Mouse (Mus musculus) mouse trophoblast stem cell (cell line): ENCODE measurements around the gene Kncn.

Experiments used
- in situ Hi-C, 2 experiments: fragments of 300-500 bp; cut with MseI, MboI; formaldehyde crosslinking; loops; 2 replicates in 1 of 2; 3 replicates in 1 of 2; pipeline ENCODE4 v1.15.1; 2025

Gene Kncn

DNA sequence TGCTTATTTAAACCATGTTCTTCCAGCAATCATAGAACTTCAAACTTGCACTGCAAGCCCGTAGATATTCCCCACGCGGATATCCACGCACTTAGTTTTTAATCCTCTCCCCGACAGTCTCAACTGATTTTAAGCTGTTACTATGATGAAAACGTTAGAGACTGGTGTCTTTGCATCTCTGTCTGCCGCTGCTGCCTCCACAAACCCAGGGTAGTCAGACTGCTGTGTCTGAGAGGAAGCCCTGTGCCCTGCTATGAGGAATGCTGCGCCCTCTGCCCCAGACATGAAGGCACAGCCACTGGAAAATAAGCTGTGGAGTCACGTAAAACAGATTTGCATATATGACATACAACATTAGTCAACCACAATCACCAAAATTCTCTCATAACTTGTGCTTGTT, 5.4 kb upstream of the Kncn start:
- in situ Hi-C loops: no loop called here

DNA sequence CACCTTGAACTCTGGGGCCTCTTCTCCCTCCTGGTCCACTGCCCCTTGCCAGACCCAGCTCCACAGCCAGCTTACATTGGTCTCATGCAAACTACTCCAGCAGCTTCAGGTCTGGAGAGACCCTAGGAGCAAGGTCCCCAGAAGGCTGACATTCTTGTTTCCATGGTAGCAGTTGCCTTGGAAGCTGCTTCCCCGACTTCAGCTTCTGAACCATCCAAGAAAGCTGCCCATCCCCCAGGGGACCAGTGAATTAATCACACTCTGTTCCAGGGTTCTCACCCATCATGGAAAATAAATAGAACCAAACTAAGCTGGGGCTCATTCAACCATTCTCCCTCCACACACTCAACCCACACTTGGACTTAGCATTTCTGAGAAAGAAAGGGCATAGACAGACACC, 3.0 kb upstream of the Kncn start:
- in situ Hi-C loops: no loop called here

DNA sequence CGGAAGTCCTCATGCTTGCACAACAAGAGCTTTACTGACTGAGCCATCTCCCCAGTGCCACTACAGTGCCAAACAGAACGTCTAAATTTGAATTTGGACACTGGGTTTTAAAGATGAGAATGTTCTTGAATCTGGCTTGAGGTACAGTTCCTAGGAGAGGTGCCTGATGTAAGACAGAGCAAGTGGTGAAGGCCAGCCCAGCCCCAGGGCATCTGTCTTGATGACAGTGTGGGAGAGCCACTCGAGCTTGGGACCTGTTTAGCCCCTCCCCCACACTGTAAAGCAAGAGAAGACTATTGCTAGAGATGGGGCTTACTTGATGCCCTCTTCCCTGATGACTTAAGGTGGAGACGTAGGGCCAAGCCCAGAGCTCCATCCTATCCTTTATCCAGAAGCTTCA, 2.0 kb upstream of the Kncn start:
- in situ Hi-C loops: no loop called here

DNA sequence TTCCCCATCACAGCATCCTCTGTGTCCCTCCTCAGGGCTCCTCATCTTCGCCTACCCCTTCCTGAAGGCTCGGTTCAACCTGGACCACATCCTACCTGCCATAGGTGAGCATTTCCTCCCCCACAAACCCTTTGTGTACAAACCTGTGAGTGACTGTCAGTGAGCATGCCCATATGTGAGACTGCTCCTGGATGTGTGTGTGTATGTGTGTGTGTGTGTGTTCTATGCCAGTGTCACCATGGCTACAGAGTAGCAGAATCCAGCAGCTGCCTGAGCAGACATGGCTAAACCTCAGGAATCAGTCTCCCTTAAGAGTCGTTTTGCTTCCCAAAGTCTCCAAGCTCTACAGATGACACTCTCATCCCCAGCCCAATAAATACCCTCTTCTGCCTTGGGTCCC, 1.6 kb downstream of the Kncn start:
- in situ Hi-C loops: no loop called here

DNA sequence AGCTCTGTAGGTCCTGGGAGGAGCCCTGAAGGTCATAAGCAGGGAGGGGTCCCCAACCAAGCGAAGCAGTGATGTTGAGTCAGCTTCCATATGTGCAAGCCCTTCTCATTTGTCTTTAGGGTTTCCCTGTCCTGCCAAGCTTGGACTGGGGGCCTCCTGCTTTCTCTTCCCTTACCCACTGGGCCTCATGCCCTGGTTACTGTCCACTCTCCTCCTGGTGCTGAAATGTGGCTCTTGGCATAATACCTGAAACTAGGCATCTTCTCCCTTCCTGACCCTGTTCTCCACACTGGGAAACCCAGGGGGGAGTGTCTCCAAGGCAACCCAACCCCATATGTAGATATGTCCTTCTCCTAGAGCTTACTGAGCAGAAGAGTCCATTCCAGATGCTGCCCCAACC, 2.7 kb downstream of the Kncn start:
- in situ Hi-C loops: no loop called here

DNA sequence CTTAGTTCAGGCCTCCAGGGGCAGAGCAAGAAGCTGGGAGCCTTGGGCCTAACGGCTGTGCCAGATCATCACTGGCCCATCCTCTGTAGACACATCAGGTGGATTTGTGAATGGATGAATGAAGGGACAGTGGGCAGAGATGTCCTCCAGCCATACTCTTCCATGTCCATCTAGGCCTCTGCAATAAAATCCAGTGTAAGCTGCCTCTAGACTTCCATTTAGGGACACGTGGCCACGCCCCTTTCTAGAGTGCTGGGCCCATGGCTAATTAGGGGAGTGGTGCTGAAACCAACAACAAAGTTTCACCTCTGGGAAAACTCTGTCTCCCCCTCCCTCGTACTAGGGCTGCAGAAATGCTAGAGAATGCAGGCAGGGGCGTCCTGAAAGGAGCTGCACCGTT, 5.9 kb downstream of the Kncn start:
- in situ Hi-C loops: no loop called here

DNA sequence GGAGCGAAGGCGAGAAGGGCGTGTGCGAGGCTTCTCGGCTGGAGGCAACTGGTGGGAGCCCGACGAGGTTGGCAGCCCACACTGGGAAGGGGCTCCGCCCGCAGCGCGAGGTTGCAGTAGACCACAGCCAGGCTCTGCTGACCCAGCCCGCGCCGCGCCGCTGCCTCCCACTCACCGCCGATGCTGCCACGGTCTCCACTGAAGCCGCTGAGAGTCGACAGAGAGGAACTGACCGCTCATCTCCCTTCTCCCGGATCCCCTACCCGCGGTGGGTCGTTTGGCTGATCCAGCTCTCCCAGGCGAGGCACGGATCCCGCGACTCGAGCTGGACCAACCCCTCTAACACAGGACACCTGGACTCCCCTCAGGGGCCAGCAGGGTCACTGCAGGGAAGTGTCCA, 6.4 kb downstream of the Kncn start, which contains the start of gene 6430628N08Rik:
6430628N08Rik (plus strand) TSS at position 113 of the 400 bp plus-strand sequence.
- in situ Hi-C loops: no loop called here

DNA sequence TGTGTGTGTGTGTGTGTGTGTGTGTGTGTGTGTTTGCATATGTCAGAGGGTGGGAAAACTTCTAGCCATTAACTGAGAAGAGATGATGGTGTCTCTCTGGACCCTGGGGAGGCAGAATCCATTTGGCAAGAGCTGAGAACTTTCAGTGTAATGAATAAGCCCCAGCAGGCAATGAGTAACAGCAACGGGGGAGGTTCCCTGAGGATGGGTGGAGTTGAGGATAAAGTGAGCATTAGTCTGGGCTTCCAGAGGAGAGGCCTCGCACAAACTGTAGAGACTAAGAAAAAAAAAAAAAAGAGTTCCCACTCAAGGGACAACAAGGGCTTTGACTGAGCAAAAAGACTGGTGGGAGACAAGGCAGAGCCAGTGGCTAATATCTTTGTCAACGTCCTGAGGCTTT, 10.1 kb downstream of the Kncn start:
- in situ Hi-C loops: no loop called here

DNA sequence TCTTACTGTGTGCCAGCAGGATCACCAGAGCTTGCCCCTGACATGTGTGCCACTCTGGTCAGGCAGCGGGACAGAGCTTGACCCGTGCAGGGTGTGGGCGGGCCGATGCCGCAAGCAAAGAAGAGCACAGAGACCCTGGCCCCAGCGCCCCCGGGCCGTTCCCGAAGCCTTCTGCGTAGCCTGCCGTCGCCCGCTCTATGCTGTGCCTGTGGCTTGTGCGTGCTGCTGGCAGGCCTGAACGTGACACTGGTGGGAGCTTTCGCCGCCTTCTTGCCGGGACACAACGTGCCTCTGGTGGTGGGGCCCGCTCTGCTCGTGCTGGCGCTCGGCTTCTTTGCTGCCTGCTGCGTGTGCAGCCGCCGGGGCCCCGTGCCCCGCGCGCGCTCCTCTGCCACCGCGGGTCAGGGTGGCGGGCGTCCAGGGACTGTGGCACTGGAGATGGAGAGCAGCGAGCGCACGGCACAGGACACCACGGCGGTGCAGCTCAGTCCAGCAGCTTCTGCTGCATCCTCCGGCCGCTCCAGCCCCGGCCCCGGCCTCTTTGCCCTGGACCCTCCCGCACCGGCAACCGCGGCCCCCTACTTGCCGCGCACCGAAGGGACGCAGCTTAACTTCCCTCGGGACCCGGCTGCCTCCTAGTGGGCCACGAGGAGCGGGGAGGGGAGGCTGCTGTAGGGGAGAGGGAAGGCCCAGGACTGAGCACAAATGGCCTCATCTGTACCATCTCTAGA, 13.9 kb downstream of the Kncn start:
- in situ Hi-C loops: loop anchor here in 1 of 2 experiments (5.0 kb wide), 1 partner anchor 166 kb away; no protein-coding TSS in a partner anchor

DNA sequence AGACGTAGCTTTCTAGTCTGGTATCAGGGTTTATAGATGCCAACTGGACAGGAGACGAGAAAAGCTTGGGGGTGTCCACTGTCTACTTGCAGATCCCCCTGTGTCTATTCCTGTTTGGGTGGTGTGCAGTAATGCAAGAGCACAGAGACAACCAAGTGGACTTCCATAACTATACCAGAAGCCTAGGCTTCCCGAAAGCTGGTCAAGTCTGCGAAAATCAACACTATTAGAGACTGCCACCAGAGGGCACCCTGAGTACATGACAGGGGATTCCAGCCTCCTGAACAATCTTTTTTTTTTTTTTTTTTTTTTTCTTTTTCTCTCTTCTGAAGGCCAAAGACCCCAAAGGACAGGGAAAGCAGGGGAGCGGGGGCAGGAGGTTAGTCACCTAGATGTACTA, 18.6 kb downstream of the Kncn start:
- in situ Hi-C loops: loop anchor here in 1 of 2 experiments (5.0 kb wide), 1 partner anchor 79 kb away; no protein-coding TSS in a partner anchor

DNA sequence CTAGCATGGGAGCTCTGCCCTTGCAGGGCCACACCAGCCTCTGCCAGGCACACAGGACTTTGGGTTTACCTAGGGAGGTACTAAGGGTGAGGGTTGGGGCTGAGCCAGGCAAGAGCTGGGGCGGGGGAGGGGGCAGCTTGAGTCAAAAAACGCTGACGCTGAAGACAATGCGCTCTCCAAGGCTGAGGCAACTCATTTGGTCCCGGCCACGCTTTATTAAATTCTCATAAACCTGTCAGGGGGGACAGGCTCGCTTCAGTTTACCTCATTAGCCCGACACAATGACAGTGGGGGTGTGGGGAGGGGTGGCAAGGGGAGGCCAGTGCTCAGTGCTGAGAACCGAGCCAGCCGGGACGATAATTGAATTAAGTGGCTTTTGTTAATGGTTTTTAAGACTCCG, 20.2 kb downstream of the Kncn start:
- in situ Hi-C loops: loop anchor here in 1 of 2 experiments (5.0 kb wide), 1 partner anchor 78 kb away; no protein-coding TSS in a partner anchor

DNA sequence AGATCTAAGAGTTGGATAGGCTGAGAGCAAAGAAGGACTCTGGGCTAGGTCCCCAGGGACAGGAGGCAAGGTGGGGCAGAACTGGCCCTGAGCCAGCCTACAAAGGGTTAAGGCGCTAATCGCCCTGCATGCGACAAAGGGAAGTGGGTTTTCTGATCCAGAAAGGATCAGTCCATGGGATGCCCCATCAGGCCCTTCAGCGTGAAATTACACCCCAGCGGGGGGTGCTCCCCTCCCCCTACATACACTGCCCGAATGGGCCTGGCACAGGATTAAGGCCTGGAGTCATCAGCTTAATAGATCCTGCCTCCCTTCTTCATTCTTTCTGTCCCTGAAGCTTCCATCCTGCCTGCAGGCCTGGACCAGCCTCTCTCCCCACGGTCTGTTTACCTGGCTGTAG, 21.5 kb downstream of the Kncn start:
- in situ Hi-C loops: loop anchor here in 1 of 2 experiments (5.0 kb wide), 1 partner anchor 47 kb away; no protein-coding TSS in a partner anchor

DNA sequence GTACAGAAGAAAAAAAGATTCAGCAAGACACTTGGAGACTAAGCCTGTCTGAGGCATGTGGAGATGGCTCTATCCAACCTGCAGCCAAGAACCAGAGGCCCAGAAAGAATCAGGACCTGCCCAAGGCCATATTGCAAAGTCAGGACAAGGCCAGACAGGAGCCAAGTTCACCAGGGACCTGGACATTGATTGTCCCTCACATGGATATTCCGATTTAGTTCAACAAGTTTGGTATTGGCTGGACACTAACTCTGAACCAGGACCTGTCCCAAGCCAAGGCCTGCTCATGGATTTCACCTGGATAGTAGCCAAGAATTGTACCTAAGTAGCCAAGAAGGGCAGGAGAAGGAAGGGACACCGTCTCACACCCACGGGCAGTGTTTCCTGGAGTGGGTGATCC, 22.6 kb downstream of the Kncn start:
- in situ Hi-C loops: loop anchor here in 1 of 2 experiments (5.0 kb wide), 1 partner anchor 46 kb away; no protein-coding TSS in a partner anchor

DNA sequence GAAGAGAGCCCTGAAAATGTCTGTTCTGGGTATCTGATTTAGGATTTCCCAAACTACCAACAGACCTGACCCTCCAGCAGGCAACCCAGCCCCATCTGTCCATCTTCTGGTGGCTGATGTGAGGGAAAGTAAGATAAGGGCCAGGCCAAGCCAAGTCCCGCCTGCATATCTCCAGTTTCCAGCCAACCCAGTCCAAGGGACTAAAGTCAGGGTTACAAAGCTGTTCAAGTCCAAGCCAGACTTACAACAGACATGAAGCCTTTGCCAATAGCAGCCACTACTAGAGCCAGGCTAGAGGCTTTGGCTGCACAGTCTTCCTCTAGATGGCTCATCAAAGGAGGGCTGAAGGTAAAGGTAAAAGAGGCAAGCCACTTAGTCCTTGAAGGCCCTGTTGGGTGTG, 23.8 kb downstream of the Kncn start:
- in situ Hi-C loops: loop anchor here in 1 of 2 experiments (5.0 kb wide), 1 partner anchor 44 kb away; no protein-coding TSS in a partner anchor

DNA sequence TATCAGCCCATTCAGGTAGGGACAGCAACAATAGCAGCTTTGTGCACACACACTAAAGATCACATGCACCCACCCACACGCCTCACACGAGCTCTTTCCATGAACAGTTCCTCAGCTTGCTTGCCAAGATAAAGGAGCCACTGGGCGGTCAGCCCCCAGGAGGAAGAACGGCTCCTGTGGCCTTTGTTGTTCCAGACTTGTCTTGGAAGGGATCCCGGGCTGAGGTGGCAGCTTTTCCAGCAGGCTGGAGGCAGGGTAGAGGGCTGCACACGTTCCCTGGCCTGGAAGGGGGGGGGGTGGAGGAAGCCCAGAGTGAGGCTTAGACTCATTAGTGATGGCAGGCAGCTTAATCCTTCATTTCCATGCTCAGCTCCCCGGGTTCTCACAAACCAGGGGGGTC, 24.4 kb downstream of the Kncn start:
- in situ Hi-C loops: loop anchor here in 1 of 2 experiments (5.0 kb wide), 1 partner anchor 44 kb away; no protein-coding TSS in a partner anchor

DNA sequence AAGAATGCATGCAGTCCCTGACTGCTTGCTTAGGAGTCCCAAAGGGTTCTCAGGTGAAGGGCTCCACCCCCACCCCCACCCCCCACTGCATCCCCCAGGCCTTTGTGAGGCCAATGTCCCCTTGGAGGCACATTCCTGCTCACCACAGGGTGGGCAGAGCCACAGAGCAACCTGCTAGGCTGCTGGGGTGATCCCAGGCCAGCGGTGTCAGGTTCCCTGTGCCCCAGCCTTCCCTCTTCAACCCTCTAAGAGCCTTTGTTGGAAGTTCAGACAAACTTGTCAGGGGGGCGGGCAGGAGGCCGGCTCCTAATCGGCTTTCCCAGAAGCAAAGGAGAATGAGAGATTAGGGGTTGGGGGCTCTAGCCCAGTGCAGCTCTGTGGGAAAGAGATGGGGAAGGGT, 27.4 kb downstream of the Kncn start:
- in situ Hi-C loops: loop anchor here in 1 of 2 experiments (5.0 kb wide), 1 partner anchor 36 kb away; no protein-coding TSS in a partner anchor

DNA sequence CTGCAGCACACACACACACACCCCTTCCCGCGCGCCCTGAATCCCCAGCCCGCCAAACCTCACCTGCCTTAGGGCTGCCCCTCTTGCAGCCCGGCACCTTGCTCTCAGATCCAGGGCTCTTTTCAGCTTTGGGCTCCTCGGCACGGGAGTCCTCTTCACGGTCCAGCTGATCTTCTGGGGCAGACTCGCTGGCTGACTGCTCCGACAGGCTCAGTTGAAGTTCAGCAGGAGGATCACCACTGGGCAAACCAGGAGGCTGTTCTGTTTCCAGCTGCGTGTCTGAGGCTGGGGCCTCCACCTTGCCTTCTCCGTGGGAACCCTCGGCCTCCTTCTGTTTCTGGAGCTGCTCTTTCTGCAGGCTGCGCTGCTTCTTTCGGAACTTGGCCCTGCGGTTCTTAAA, 35.7 kb downstream of the Kncn start:
- in situ Hi-C loops: no loop called here

DNA sequence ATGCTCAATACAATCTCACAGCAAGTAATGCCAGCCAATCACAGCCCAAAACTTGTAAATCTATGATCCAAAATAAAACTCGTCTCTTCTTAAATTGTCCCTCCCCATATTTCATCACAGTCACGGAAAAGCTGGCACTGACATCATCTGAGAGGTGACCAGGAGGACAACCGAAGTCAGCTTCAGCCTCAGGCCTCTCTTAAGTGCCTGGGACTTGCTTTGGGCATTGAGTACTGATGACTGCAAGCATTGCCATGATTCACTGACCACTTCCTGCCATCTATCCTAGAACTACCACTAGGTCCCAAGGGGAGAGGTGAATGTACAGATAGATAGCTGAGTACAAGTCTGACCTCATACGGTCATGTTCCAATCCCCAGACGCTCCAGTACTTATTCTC, 38.5 kb downstream of the Kncn start:
- in situ Hi-C loops: no loop called here

DNA sequence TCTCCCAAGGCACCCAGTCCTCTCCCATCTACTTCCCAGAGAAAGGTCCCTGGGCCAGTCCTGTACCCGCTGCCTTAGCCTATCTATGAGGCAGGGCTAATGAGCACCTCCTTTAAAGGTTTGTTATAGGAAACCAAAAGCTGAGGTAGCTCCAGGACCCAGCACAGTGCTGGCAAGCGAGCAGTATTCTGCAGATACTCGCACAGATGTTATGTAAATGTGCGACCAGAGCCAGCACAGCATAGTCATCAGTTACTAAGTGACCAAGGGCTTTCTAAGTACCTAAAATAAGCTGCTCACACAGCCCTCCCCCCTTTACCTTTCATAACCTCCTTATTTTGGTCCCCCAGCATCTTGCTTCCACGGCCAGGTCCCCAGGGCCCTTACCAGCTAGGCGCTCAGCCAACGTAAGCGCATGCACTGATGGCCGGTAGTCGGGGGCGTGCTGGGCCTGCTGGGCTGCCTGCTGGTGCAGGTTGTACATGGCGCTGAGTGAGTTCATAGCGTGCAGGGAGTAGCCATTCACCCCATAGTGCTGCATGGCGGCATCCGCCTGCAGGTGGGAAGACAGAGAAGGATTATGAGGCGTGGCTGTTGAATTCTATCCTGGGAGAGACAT, 39.2 kb downstream of the Kncn start:
- in situ Hi-C loops: no loop called here

DNA sequence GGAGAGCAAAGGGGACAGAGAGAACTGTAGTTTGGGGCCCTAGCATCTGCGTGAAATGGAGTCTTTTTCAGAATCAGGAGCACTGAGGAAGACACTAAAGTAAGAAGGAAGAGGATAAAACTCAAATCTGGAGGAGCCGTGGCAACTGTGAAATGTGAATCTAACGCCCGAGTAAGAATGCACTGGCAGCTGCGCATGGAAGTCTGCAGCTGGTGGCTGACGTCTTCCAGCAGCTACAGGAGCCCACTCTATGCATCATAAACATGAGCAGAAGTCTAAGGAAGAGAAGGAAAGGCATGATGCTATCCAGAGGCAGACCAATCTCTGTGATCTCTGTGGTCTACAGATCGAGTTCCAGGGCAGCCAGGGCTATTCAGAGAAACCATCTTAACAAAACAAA, 43.4 kb downstream of the Kncn start:
- in situ Hi-C loops: no loop called here

DNA sequence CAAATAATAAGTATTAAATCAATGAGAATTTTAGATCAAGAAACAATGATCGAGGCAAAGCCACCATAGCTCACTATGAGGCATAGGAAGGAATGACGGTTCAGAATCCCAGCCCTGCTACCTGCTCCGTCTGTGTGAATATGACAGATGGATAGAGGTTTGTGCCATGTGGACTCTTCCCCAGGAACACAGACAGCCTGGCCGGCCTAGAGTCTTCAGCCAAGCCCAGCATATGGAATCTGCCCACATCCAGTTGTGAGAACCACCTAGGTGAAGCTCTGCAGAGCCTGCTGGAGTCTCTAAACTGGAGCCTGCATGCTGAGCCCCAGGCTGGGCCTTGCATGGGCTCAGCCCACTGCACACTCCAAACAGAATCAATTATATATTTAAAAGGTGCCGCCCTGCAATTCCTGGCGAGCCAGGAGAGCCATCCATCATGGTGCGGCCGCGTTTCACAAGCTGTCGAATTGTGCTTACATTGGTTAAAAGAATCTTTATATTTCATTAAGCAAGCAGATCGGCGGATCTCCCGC, 47.4 kb downstream of the Kncn start:
- in situ Hi-C loops: no loop called here

DNA sequence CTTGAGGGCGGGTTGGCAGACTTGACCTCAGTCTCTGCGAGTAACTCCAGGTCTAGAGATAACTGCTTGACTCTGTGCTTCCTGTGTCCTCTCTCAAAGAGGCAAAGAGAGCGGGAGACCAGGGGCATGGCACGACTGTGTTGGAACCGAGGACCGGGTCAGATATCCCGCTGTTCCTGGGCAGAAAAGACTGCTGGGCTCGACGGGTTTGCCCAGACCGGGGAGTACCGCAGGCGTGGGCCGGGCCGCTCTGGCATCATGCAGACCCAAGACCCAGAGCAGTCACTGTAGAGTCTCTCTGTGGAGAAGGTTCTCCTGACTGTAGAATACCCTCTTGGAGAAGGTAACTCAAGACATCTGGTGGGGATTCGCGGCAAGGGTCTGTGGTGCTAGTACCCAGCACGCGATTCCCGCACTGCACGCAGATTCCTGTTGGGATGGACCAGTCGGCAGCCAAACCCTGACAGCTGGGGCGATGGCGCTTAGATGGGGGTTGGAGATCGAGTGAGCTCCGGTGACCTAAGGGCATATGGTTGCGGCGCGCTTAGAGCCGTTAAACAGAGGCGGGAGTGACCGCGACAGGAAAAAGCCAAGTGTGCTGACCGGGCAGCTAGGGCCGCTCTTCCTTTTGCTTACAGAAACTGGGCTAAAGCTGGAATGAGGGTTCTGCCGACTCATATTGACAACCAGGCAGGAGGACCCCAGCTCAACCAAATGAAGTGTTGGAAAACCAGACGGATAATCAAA, 51.8 kb downstream of the Kncn start:
- in situ Hi-C loops: no loop called here
